Mouse (Mus musculus): ENCODE data around the gene Zc3h18.

DNA sequence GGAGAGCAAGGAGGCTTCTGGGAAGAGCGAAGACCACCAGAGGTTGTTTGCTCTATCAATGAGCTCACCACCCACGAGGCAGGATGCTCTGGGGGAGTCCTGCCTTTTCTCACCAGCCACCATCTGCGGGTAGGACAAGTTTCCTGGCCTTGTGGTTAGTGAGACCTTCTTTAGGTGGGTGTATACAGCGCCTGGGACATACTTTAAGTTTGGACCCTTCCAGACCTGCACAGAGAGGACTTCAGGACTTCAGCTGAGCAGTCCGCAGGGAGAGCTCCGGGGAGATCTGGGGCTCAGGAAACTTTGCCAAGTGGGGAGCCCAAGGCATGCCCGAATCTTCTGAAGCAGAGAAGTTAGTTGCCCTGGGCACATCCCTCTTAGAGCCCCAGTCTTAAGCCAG is 83.6 kb downstream of the Zc3h18 start:
- TF ChIP-seq CTCF (IDR thresholded peaks at IDR 0.05): no peak
- TF ChIP-seq POLR2A (IDR thresholded peaks at IDR 0.05; ENCODE audit: insufficient read depth, low read depth, low read length): no peak
